Mouse (Mus musculus): Measurements from ENCODE around the gene Cdk15.

The Cdk15 gene

GRCm38 (mm10) chr1:59256751-59257231, at the start of gene Cdk15:
Gene Cdk15, plus strand, starts transcription at chr1:59256906.
- DNase-seq (ENCODE audit: low spot score in 2 of 2): no peak

GRCm38 (mm10) chr1:59208331-59208730, 48.4 kb upstream of the Cdk15 start:
- no peak for DNase-seq (ENCODE audit: low spot score in 2 of 2)

GRCm38 (mm10) chr1:59211651-59212050, 45.1 kb upstream of the Cdk15 start:
- no peak for DNase-seq (ENCODE audit: low spot score in 2 of 2)

- no peak for DNase-seq (ENCODE audit: low spot score in 2 of 2)
Observed at GRCm38 (mm10) chr1:59212076-59212779, 44.5 kb upstream of the Cdk15 start.

GRCm38 (mm10) chr1:59212951-59213350, 43.8 kb upstream of the Cdk15 start:
- no peak for DNase-seq (ENCODE audit: low spot score in 2 of 2)

GRCm38 (mm10) chr1:59215446-59215845, 41.3 kb upstream of the Cdk15 start:
- DNase-seq (ENCODE audit: low spot score in 2 of 2): no peak

- no peak for DNase-seq (ENCODE audit: low spot score in 2 of 2)
Observed at GRCm38 (mm10) chr1:59220371-59220770, 36.3 kb upstream of the Cdk15 start.

- DNase-seq (ENCODE audit: low spot score in 2 of 2): no peak
Observed at GRCm38 (mm10) chr1:59221591-59221990, 35.1 kb upstream of the Cdk15 start.

GRCm38 (mm10) chr1:59222101-59222825, 34.4 kb upstream of the Cdk15 start:
- no peak for DNase-seq (ENCODE audit: low spot score in 2 of 2)

- no peak for DNase-seq (ENCODE audit: low spot score in 2 of 2)
Observed at GRCm38 (mm10) chr1:59228552-59228951, 28.2 kb upstream of the Cdk15 start.

GRCm38 (mm10) chr1:59229187-59229586, 27.5 kb upstream of the Cdk15 start:
- no peak for DNase-seq (ENCODE audit: low spot score in 2 of 2)

GRCm38 (mm10) chr1:59236856-59237441, 19.8 kb upstream of the Cdk15 start, which contains the start of gene Als2:
Gene Als2, minus strand, starts transcription at chr1:59237231.
- peak; percentile 94 to 96 for DNase-seq (ENCODE audit: low spot score in 2 of 2)

GRCm38 (mm10) chr1:59237614-59238211, 19.0 kb upstream of the Cdk15 start:
- peak; percentile 60 to 75 for DNase-seq (ENCODE audit: low spot score in 2 of 2)

- DNase-seq (ENCODE audit: low spot score in 2 of 2): no peak
Observed at GRCm38 (mm10) chr1:59243770-59244169, 12.9 kb upstream of the Cdk15 start.

- peak; percentile 7 to 38 for DNase-seq (ENCODE audit: low spot score in 2 of 2)
Observed at GRCm38 (mm10) chr1:59247602-59248001, 9.1 kb upstream of the Cdk15 start.

GRCm38 (mm10) chr1:59252762-59253161, 3.9 kb upstream of the Cdk15 start:
- no peak for DNase-seq (ENCODE audit: low spot score in 2 of 2)

GRCm38 (mm10) chr1:59253301-59253909, 3.3 kb upstream of the Cdk15 start:
- no peak for DNase-seq (ENCODE audit: low spot score in 2 of 2)

- no peak for DNase-seq (ENCODE audit: low spot score in 2 of 2)
Observed at GRCm38 (mm10) chr1:59257736-59258135, 1.0 kb downstream of the Cdk15 start.

- DNase-seq (ENCODE audit: low spot score in 2 of 2): no peak
Observed at GRCm38 (mm10) chr1:59268931-59269330, 12.2 kb downstream of the Cdk15 start.

- DNase-seq (ENCODE audit: low spot score in 2 of 2): no peak
Observed at GRCm38 (mm10) chr1:59269466-59269865, 12.8 kb downstream of the Cdk15 start.

- peak; percentile 29 to 57 for DNase-seq (ENCODE audit: low spot score in 2 of 2)
Observed at GRCm38 (mm10) chr1:59269951-59270689, 13.4 kb downstream of the Cdk15 start.

Measured in heart, adult 9 months (tissue).